Mouse (Mus musculus) megakaryocyte, embryonic 14.5 days (primary cell): ENCODE results near the gene Ikzf4.

Experiments used
- FLI1 ChIP-seq: IDR thresholded peaks from 2 replicates; pipeline ENCODE4 v1.6.1; 2012; ENCODE audit warnings: low read length, inconsistent platforms, mixed read lengths
- GATA1 ChIP-seq: IDR thresholded peaks from 3 replicates; pipeline ENCODE4 v1.6.1; 2012; ENCODE audit warnings: mixed read lengths, low read length, inconsistent platforms, borderline replicate concordance

- TF ChIP-seq GATA1 (no peak), FLI1 (no peak)
These were observed 33.2 kb downstream of the Ikzf4 start for GRCm38 (mm10) chr10:128612433-128613153.
